Mouse (Mus musculus) hindbrain, embryonic 15.5 days (tissue): ENCODE measurements at regions not wholly inside any gene's neighbourhood (a gene's known extent, or its start where the extent isn't known, plus 50 kb on each side); places are given as distances from the start of the nearest gene placed in this dataset.

ENCODE experiments used
- ATAC-seq: fragments of 200-750 bp; cut with Nextera tagmentation; 2 replicates; pipeline ENCODE4 v1.8.0; 2017; ENCODE audit warnings: low read depth, moderate number of reproducible peaks, moderate TSS enrichment; ENCODE audit not compliant: low FRiP score
- H3K27ac ChIP-seq: fragments of 300-500 bp; sonication (generic); replicated peaks from 2 replicates; pipeline ENCODE4 v1.5.1; 2015; ENCODE audit warnings: mild to moderate bottlenecking, inconsistent platforms
- H3K27me3 ChIP-seq: fragments of 300-500 bp; sonication (generic); 2 replicates; pipeline ENCODE4 v1.6.1; 2015; ENCODE audit warnings: control low read depth, inconsistent platforms
- H3K36me3 ChIP-seq: fragments of 300-500 bp; sonication (generic); 2 replicates; pipeline ENCODE4 v1.6.1; 2015; ENCODE audit warnings: control low read depth, inconsistent platforms
- H3K4me1 ChIP-seq: fragments of 300-500 bp; sonication (generic); replicated peaks from 2 replicates; pipeline ENCODE4 v1.6.1; 2015; ENCODE audit warnings: control low read depth, inconsistent platforms
- H3K4me2 ChIP-seq: fragments of 300-500 bp; sonication (generic); 2 replicates; pipeline ENCODE4 v1.6.1; 2015; ENCODE audit warnings: moderate library complexity, mild to moderate bottlenecking, inconsistent platforms
- H3K4me3 ChIP-seq: fragments of 300-500 bp; sonication (generic); 2 replicates; pipeline ENCODE4 v1.5.1; 2015; ENCODE audit warnings: mild to moderate bottlenecking, inconsistent platforms
- H3K9ac ChIP-seq: fragments of 300-500 bp; sonication (generic); 2 replicates; pipeline ENCODE4 v1.6.1; 2015; ENCODE audit warnings: inconsistent platforms
- H3K9me3 ChIP-seq: fragments of 300-500 bp; sonication (generic); 2 replicates; pipeline ENCODE4 v1.6.1; 2016; ENCODE audit warnings: control low read depth, inconsistent platforms
- WGBS: fragments of 180-500 bp; shearing (Covaris S2); methylation state at CpG from one replicate; pipeline ENCODE4 v1.1.7; 2015; 5-methylcytosine and 5-hydroxymethylcytosine counted together

DNA sequence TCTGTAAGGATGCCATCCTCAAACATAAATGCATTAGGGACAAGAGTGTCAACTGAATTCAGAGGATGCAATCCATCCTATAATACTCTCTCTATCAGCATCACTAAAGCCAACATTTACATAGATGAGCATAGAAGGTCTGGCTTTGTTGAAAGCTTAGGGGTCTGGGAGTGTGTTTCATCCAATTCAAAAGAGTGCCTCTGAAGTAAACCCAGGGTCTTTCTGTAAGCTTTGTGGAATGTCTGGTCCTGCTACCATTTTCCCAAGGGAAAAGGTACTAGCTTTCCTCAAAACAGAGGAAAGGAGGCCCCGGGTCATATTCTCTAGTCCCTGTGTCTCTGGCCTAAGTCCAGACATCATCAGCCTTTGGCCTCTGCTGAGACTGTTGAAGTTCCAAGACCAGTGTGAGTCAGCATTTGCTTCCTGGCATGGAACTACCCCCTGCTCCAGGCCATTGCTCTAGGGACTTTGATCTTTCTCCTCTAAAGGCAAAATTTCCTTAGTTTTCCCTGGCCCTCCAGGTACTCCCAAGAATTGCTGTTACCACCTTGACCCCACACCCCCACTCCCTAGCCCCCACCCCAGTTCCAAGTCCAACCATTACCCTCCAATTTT is 280.0 kb upstream of the Jarid2 start:
- Histone ChIP-seq H3K9ac (no peak overlapping the region), H3K4me3 (no peak overlapping the region), H3K9me3 (no peaks in the 10 kb centered on the region), H3K27ac (no peak overlapping the region), H3K36me3 (no peaks in the 10 kb centered on the region), H3K27me3 (no peaks in the 10 kb centered on the region), H3K4me2 (no peak overlapping the region), H3K4me1 (peaks cover 10% of the 10 kb centered on the region; the same call in 1 of the 2 replicates)
- ATAC-seq: no peak
- 74% methylated on average over 1 of the region's 1 CpGs for WGBS

DNA sequence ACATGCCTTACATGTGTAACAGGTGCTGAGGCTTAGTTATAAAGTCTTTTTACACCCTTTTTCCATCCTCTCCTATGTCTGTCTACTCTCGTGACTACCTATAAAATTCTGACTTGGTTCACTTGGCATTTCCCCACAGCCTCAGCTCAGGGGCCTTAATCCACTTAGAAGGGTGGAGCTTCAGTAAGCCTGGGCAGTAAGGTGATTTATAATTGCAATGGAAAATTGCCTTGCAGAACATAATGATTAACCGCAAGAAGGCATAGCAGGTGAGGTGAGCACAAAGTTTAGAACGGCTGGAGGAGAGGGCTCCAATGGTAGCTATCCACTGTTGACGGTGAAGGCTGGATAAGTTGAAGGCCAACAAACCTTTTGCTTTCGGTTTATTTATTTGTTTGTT is 278.1 kb upstream of the Jarid2 start:
- 92% methylated on average over 5 of the region's 5 CpGs for WGBS
- no peak overlapping the region for H3K4me2 ChIP-seq
- H3K27me3 ChIP-seq: no peaks in the 10 kb centered on the region
- H3K9ac ChIP-seq: no peak overlapping the region
- no peak overlapping the region for H3K4me3 ChIP-seq
- ATAC-seq: no peak
- H3K9me3 ChIP-seq: no peaks in the 10 kb centered on the region
- H3K36me3 ChIP-seq: no peaks in the 10 kb centered on the region
- H3K4me1 ChIP-seq: peaks cover 11% of the 10 kb centered on the region; the same call in 1 of the 2 replicates
- no peak overlapping the region for H3K27ac ChIP-seq

GRCm38 (mm10) chr13:44453131-44453530 is 276.1 kb upstream of the Jarid2 start:
- Histone ChIP-seq H3K27ac (no peak overlapping the region), H3K4me2 (no peak overlapping the region), H3K4me1 (peaks cover 11% of the 10 kb centered on the region; the same call in 1 of the 2 replicates), H3K4me3 (no peak overlapping the region), H3K9me3 (no peaks in the 10 kb centered on the region), H3K36me3 (no peaks in the 10 kb centered on the region), H3K27me3 (no peaks in the 10 kb centered on the region), H3K9ac (no peak overlapping the region)
- WGBS: 61% methylated on average over 7 of the region's 7 CpGs
- no peak for ATAC-seq

DNA sequence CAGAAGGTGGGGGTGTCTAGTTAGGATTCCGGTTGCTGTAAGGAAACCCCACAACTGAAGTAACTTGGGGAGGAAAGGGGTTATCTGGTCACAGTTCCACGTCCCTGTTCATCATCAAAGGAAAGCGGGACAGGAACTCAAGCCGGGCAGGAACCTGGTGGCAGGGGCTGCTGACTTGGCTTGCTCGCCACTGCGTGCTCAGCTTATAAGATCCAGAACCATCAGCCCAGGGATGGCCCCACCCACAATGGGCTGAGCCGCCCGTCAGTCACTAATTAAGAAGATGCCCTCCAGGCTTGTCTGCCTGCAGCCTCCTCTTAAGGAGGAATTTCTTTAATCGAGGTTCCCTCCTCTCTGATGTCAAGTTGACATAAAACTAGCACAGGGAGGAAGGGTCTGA is 275.1 kb upstream of the Jarid2 start:
- no peak overlapping the region for H3K4me2 ChIP-seq
- no peak overlapping the region for H3K27ac ChIP-seq
- H3K4me1 ChIP-seq: peaks cover 11% of the 10 kb centered on the region; the same call in 1 of the 2 replicates
- no peak overlapping the region for H3K4me3 ChIP-seq
- no peak for ATAC-seq
- no peaks in the 10 kb centered on the region for H3K27me3 ChIP-seq
- H3K9ac ChIP-seq: no peak overlapping the region
- no peaks in the 10 kb centered on the region for H3K9me3 ChIP-seq
- WGBS: 41% methylated on average over 9 of the region's 9 CpGs
- no peaks in the 10 kb centered on the region for H3K36me3 ChIP-seq

- no peaks in the 10 kb centered on the region for H3K36me3 ChIP-seq
Measured at GRCm38 (mm10) chr13:44455193-44455592, 274.1 kb upstream of the Jarid2 start.

GRCm38 (mm10) chr13:44458744-44459143 is 270.5 kb upstream of the Jarid2 start:
- Histone ChIP-seq H3K27me3 (no peaks in the 10 kb centered on the region), H3K36me3 (no peaks in the 10 kb centered on the region), H3K9me3 (no peaks in the 10 kb centered on the region), H3K9ac (no peak overlapping the region), H3K4me1 (peaks cover 7% of the 10 kb centered on the region; the same call in 1 of the 2 replicates), H3K4me3 (no peak overlapping the region), H3K27ac (no peak overlapping the region), H3K4me2 (no peak overlapping the region)
- WGBS: 50% methylated on average over 3 of the region's 3 CpGs
- ATAC-seq: no peak

More at GRCm38 (mm10) chr13:44455193-44455592, 274.1 kb upstream of the Jarid2 start:
- 65% methylated on average over 5 of the region's 5 CpGs for WGBS
- Histone ChIP-seq H3K9me3 (no peaks in the 10 kb centered on the region), H3K4me1 (peaks cover 11% of the 10 kb centered on the region; the same call in 1 of the 2 replicates), H3K27ac (no peak overlapping the region), H3K9ac (no peak overlapping the region), H3K4me2 (no peak overlapping the region), H3K4me3 (no peak overlapping the region), H3K27me3 (no peaks in the 10 kb centered on the region)
- no peak for ATAC-seq

- Histone ChIP-seq H3K36me3 (no peaks in the 10 kb centered on the region), H3K4me3 (no peak overlapping the region), H3K9ac (no peak overlapping the region), H3K9me3 (no peaks in the 10 kb centered on the region), H3K27ac (no peak overlapping the region), H3K27me3 (no peaks in the 10 kb centered on the region), H3K4me1 (peaks cover 3% of the 10 kb centered on the region; the same call in 1 of the 2 replicates), H3K4me2 (no peak overlapping the region)
- 41% methylated on average over 4 of the region's 4 CpGs for WGBS
- no peak for ATAC-seq
Measured at GRCm38 (mm10) chr13:44459148-44459547, 270.1 kb upstream of the Jarid2 start.

- H3K9ac ChIP-seq: no peak overlapping the region
- H3K36me3 ChIP-seq: no peaks in the 10 kb centered on the region
- ATAC-seq: no peak
- WGBS: 91% methylated on average over 4 of the region's 4 CpGs
- no peak overlapping the region for H3K4me3 ChIP-seq
- H3K4me2 ChIP-seq: no peak overlapping the region
- H3K27ac ChIP-seq: no peak overlapping the region
- H3K9me3 ChIP-seq: no peaks in the 10 kb centered on the region
- no peaks in the 10 kb centered on the region for H3K27me3 ChIP-seq
- no peaks in the 10 kb centered on the region for H3K4me1 ChIP-seq
Measured at GRCm38 (mm10) chr13:44463675-44464074, 265.6 kb upstream of the Jarid2 start.

- no peaks in the 10 kb centered on the region for H3K9me3 ChIP-seq
- no peak overlapping the region for H3K4me2 ChIP-seq
- no peaks in the 10 kb centered on the region for H3K4me1 ChIP-seq
- no peak overlapping the region for H3K9ac ChIP-seq
- no peaks in the 10 kb centered on the region for H3K36me3 ChIP-seq
- WGBS: 78% methylated on average over 7 of the region's 7 CpGs
- no peak overlapping the region for H3K4me3 ChIP-seq
- H3K27ac ChIP-seq: no peak overlapping the region
- no peaks in the 10 kb centered on the region for H3K27me3 ChIP-seq
- ATAC-seq: no peak
Measured at GRCm38 (mm10) chr13:44465567-44465966, 263.7 kb upstream of the Jarid2 start.

GRCm38 (mm10) chr13:44468963-44469674 is 260.2 kb upstream of the Jarid2 start:
- whole genome bisulfite sequencing: 64% methylated on average over 14 of the region's 14 CpGs
- Histone ChIP-seq H3K4me3 (no peak overlapping the region), H3K27me3 (no peaks in the 10 kb centered on the region), H3K4me1 (0 out of 2 replicates have a peak, but pooled peaks cover 5% of the 10 kb centered on the region), H3K27ac (no peak overlapping the region), H3K9me3 (no peaks in the 10 kb centered on the region), H3K9ac (no peak overlapping the region), H3K36me3 (no peaks in the 10 kb centered on the region), H3K4me2 (no peak overlapping the region)
- ATAC-seq: no peak

- Histone ChIP-seq H3K36me3 (no peaks in the 10 kb centered on the region), H3K4me3 (no peak overlapping the region), H3K4me2 (no peak overlapping the region), H3K4me1 (0 out of 2 replicates have a peak, but pooled peaks cover 5% of the 10 kb centered on the region), H3K27ac (no peak overlapping the region), H3K27me3 (no peaks in the 10 kb centered on the region), H3K9me3 (no peaks in the 10 kb centered on the region), H3K9ac (no peak overlapping the region)
- 91% methylated on average over 6 of the region's 6 CpGs for WGBS
- ATAC-seq: no peak
Measured at GRCm38 (mm10) chr13:44469675-44470074, 259.6 kb upstream of the Jarid2 start.

DNA sequence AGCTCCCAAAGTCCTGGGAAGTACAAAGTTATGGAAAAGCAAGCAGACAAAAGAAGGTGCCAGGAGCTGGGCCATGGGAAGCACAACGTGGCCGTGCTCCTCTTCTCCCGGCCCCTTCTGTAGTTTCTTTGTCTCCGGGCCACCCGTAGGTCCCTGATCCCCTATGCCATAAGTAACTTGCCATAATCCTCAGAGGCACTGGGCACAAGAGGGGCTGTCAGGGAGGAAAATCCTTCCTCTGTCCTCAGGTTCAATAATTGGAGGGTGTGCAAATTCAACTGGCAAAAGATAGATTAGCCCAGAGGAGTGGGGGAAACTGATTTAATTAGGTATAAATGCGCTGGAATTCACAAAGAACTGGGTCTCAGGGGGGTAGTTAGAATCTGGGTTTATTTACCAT is 256.1 kb upstream of the Jarid2 start:
- 24% methylated on average over 6 of the region's 6 CpGs for WGBS

More for the DNA sequence above, 256.1 kb upstream of the Jarid2 start:
- H3K9ac ChIP-seq: no peak overlapping the region
- no peak overlapping the region for H3K4me3 ChIP-seq
- no peak overlapping the region for H3K27ac ChIP-seq
- no peaks in the 10 kb centered on the region for H3K27me3 ChIP-seq
- H3K9me3 ChIP-seq: no peaks in the 10 kb centered on the region
- H3K36me3 ChIP-seq: no peaks in the 10 kb centered on the region
- ATAC-seq: no peak
- H3K4me2 ChIP-seq: no peak overlapping the region
- H3K4me1 ChIP-seq: 0 out of 2 replicates have a peak, but pooled peaks cover 5% of the 10 kb centered on the region
